Mouse (Mus musculus) bone marrow macrophage, adult 2 months (primary cell): ENCODE data around the gene Cenpu.

Experiments
- CTCF ChIP-seq: IDR thresholded peaks from 2 replicates; pipeline ENCODE4 v1.5.1; 2012; ENCODE audit warnings: low read depth, mild to moderate bottlenecking, low read length, moderate library complexity
- POLR2A ChIP-seq: IDR thresholded peaks from 2 replicates; pipeline ENCODE4 v1.6.1; 2012; ENCODE audit warnings: mild to moderate bottlenecking, low read depth, low read length, borderline replicate concordance

DNA sequence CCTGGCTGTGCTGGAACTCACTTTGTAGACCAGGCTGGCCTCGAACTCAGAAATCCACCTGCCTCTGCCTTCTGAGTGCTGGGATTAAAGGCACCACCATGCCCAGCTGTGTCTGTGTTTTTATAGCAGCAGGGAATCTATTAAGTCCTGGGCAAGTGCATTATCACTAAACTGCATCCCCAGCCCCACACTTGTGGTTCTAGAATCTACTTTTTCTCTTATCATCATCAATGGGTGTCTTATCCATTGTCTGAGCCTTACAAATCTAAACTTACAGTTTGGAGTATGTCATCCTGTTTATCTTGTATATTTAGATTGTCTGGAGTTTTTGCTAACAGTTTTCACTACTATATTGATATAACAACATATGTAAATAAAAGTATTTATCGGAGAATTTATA is 36.8 kb downstream of the Cenpu start:
- TF ChIP-seq POLR2A: no peak
- no peak for TF ChIP-seq CTCF
